Mouse (Mus musculus) embryonic facial prominence, embryonic 15.5 days (tissue): ENCODE data around the gene Cplane1. TPM values are rescaled to one million over a fixed set of nuclear protein-coding genes. Genes with fewer than 3 reads are reported as not detected.

Experiments used
- ATAC-seq: fragments of 200-750 bp; cut with Nextera tagmentation; 2 replicates; pipeline ENCODE4 v1.8.0; 2017; ENCODE audit warnings: low read depth, moderate TSS enrichment; ENCODE audit not compliant: insufficient number of reproducible peaks, low FRiP score, low TSS enrichment
- H3K27ac ChIP-seq: fragments of 300-500 bp; sonication (generic); replicated peaks from 2 replicates; pipeline ENCODE4 v1.5.1; 2015; ENCODE audit warnings: mild to moderate bottlenecking, inconsistent platforms
- H3K27me3 ChIP-seq: fragments of 300-500 bp; sonication (generic); 2 replicates; pipeline ENCODE4 v1.6.1; 2015; ENCODE audit warnings: inconsistent platforms
- H3K36me3 ChIP-seq: fragments of 300-500 bp; sonication (generic); 2 replicates; pipeline ENCODE4 v1.6.1; 2015; ENCODE audit warnings: mild to moderate bottlenecking, inconsistent platforms
- H3K4me1 ChIP-seq: fragments of 300-500 bp; sonication (generic); 2 replicates; pipeline ENCODE4 v1.6.1; 2015; ENCODE audit warnings: inconsistent platforms
- H3K4me2 ChIP-seq: fragments of 300-500 bp; sonication (generic); replicated peaks from 2 replicates; pipeline ENCODE4 v1.6.1; 2015; ENCODE audit warnings: mild to moderate bottlenecking, inconsistent platforms
- H3K4me3 ChIP-seq: fragments of 300-500 bp; sonication (generic); replicated peaks from 2 replicates; pipeline ENCODE4 v1.5.1; 2015; ENCODE audit warnings: mild to moderate bottlenecking, inconsistent platforms
- H3K9ac ChIP-seq: fragments of 300-500 bp; sonication (generic); 2 replicates; pipeline ENCODE4 v1.6.1; 2015; ENCODE audit warnings: inconsistent platforms
- H3K9me3 ChIP-seq: fragments of 300-500 bp; sonication (generic); replicated peaks from 2 replicates; pipeline ENCODE4 v1.6.1; 2016; ENCODE audit warnings: inconsistent platforms
- WGBS: fragments of 180-500 bp; shearing (Covaris S2); methylation state at CpG from one replicate; pipeline ENCODE4 v1.1.7; 2015; 5-methylcytosine and 5-hydroxymethylcytosine counted together
- polyA plus RNA-seq: library from polyadenylated mRNA; unstranded; fragments of >200 nt; fragmentation: Nextera tagmentation; extraction: Ambion mirVana; gene quantifications from 2 replicates; pipeline ENCODE4 v1.2.1, GENCODE M21; 2015

Gene Cplane1
- polyA plus RNA-seq, 1 experiment from 2014 or later = 9.0 TPM

GRCm38 (mm10) chr15:8302944-8303343 lies 134.0 kb downstream of the Cplane1 start:
- Histone ChIP-seq H3K27me3 (no peaks in the 10 kb centered on the region), H3K36me3 (peaks cover 72% of the 10 kb centered on the region), H3K27ac (no peak overlapping the region), H3K9ac (no peak overlapping the region), H3K4me1 (no peaks in the 10 kb centered on the region), H3K4me3 (no peak overlapping the region), H3K4me2 (no peak overlapping the region), H3K9me3 (no peaks in the 10 kb centered on the region)
- ATAC-seq = no peak
- 91% methylated on average over 10 of the region's 10 CpGs for WGBS

GRCm38 (mm10) chr15:8305474-8305873 lies 136.6 kb downstream of the Cplane1 start:
- H3K4me1 ChIP-seq = no peaks in the 10 kb centered on the region
- 85% methylated on average over 1 of the region's 1 CpGs for WGBS

GRCm38 (mm10) chr15:8317381-8317780 lies 148.5 kb downstream of the Cplane1 start:
- Histone ChIP-seq H3K36me3 (peaks cover 39% of the 10 kb centered on the region), H3K9me3 (no peaks in the 10 kb centered on the region), H3K4me3 (no peak overlapping the region), H3K27ac (no peak overlapping the region), H3K4me2 (no peak overlapping the region), H3K4me1 (no peaks in the 10 kb centered on the region), H3K27me3 (no peaks in the 10 kb centered on the region), H3K9ac (no peak overlapping the region)
- WGBS = 81% methylated on average over 4 of the region's 4 CpGs
- ATAC-seq = no peak

More at GRCm38 (mm10) chr15:8305474-8305873, 136.6 kb downstream of the Cplane1 start:
- ATAC-seq = no peak
- no peak overlapping the region for H3K9ac ChIP-seq
- no peaks in the 10 kb centered on the region for H3K27me3 ChIP-seq
- no peak overlapping the region for H3K4me2 ChIP-seq
- peaks cover 54% of the 10 kb centered on the region for H3K36me3 ChIP-seq
- H3K27ac ChIP-seq = no peak overlapping the region
- no peaks in the 10 kb centered on the region for H3K9me3 ChIP-seq
- H3K4me3 ChIP-seq = no peak overlapping the region

GRCm38 (mm10) chr15:8319191-8319590 lies 150.3 kb downstream of the Cplane1 start:
- no peaks in the 10 kb centered on the region for H3K4me1 ChIP-seq
- WGBS = 98% methylated on average over 5 of the region's 5 CpGs
- H3K9me3 ChIP-seq = no peaks in the 10 kb centered on the region
- H3K36me3 ChIP-seq = peaks cover 42% of the 10 kb centered on the region
- H3K27me3 ChIP-seq = no peaks in the 10 kb centered on the region
- no peak for ATAC-seq
- no peak overlapping the region for H3K9ac ChIP-seq
- H3K27ac ChIP-seq = no peak overlapping the region
- H3K4me3 ChIP-seq = no peak overlapping the region
- H3K4me2 ChIP-seq = no peak overlapping the region

Other genes with a start within 250 kb of the Cplane1 start
- gene Wdr70, start 69.9 kb upstream of the Cplane1 start, polyA plus RNA-seq = 55.5 and 57.6 TPM in 2 replicates
- 12.3 and 14.9 TPM in 2 replicates for gene Nup155, start 59.8 kb upstream of the Cplane1 start, polyA plus RNA-seq